Mouse (Mus musculus): ENCODE data around the gene Mmp23. TPM values are rescaled to one million over a fixed set of nuclear protein-coding genes. Genes with fewer than 3 reads are reported as not detected.

The Mmp23 gene
- polyA plus RNA-seq, 1 experiment from 2014 or later: 71.7 TPM

DNA sequence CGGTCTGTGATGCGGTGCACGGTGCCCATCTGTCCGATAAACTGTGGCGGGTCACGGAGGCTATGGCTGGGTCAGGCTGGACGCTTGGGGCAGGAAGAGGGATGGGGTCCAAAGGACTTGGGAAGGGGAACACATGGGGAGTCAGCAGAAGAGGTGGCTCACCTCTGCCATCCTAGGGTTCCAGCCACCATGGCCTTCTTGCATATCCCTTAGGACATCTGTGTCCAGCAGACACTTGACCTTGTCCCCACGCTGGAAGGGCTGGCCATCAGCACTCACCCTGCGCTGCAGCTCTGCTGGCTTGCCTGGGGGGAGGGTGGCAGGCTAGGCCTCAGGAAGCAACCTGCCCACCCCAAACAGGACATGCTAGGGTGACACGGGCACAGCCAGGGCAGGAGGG lies 5.8 kb upstream of the Mmp23 start:
- Histone ChIP-seq H3K36me3 (ENCODE audit: insufficient read depth, low read length) (peaks cover 4% of the 10 kb centered on the region; the same call in 1 of the 2 replicates), H3K9me3 (ENCODE audit: low read length) (no peaks in the 10 kb centered on the region), H3K9ac (replicated peaks; ENCODE audit: low read length) (no peak overlapping the region), H3K27ac (ENCODE audit: low read length) (no peak overlapping the region), H3K4me1 (ENCODE audit: insufficient read depth, low read length) (peaks cover 14% of the 10 kb centered on the region), H3K4me3 (ENCODE audit: low read length) (no peak overlapping the region), H3K27me3 (ENCODE audit: insufficient read depth, low read length) (peaks cover 1% of the 10 kb centered on the region; the same call in 1 of the 2 replicates), H3K4me2 (replicated peaks; ENCODE audit: low read depth, low read length) (no peak overlapping the region)
- ATAC-seq (ENCODE audit: low FRiP score, low TSS enrichment): no peak
- 95% methylated on average over 9 of the region's 10 CpGs for WGBS

DNA sequence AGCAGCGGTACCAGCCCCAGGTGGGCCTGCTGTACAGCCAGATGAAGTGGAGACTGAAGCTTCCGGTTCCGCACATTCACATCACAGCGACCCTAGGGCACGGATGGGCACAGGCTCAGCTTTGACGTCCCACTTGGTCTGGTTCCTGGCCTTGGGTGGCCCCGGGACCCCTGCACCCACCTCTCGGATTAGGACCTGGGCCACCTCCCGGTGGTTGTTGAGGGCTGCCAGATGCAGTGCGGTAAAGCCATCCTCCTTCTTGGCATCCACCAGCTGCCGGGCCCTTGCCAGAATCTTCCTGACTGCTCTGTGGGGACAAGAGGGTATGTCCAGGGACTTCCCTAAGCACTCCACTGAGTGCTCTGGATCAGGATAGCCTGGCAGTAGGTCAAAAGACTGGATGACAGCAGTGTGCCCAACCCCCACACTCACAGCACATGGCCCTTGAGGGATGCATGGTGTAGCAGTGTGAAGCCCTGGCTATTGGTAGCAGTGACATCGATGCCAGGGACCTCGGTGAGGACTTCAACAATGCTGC lies 3.1 kb upstream of the Mmp23 start:
- Histone ChIP-seq H3K27me3 (ENCODE audit: insufficient read depth, low read length) (peaks cover 15% of the 10 kb centered on the region), H3K4me1 (ENCODE audit: insufficient read depth, low read length) (peaks cover 39% of the 10 kb centered on the region), H3K4me2 (replicated peaks; ENCODE audit: low read depth, low read length) (no peak overlapping the region), H3K9me3 (ENCODE audit: low read length) (no peaks in the 10 kb centered on the region), H3K27ac (ENCODE audit: low read length) (no peak overlapping the region), H3K4me3 (ENCODE audit: low read length) (no peak overlapping the region), H3K36me3 (ENCODE audit: insufficient read depth, low read length) (peaks cover 7% of the 10 kb centered on the region; the same call in 1 of the 2 replicates), H3K9ac (replicated peaks; ENCODE audit: low read length) (no peak overlapping the region)
- 92% methylated on average over 13 of the region's 13 CpGs for WGBS
- ATAC-seq (ENCODE audit: low FRiP score, low TSS enrichment): no peak

- peak; percentile 57; the same call in 1 of the 2 replicates for ATAC-seq (ENCODE audit: low FRiP score, low TSS enrichment)
- H3K4me2 ChIP-seq (replicated peaks; ENCODE audit: low read depth, low read length): peak overlapping the region; percentile 71
- no peak overlapping the region for H3K27ac ChIP-seq (ENCODE audit: low read length)
- H3K9ac ChIP-seq (replicated peaks; ENCODE audit: low read length): peak overlapping the region; percentile 73
- peak overlapping the region; percentile 53 for H3K4me3 ChIP-seq (ENCODE audit: low read length)
- no peaks in the 10 kb centered on the region for H3K9me3 ChIP-seq (ENCODE audit: low read length)
- peaks cover 15% of the 10 kb centered on the region for H3K27me3 ChIP-seq (ENCODE audit: insufficient read depth, low read length)
- H3K36me3 ChIP-seq (ENCODE audit: insufficient read depth, low read length): peaks cover 22% of the 10 kb centered on the region
- H3K4me1 ChIP-seq (ENCODE audit: insufficient read depth, low read length): peaks cover 43% of the 10 kb centered on the region
- WGBS: 2% methylated on average over 52 of the region's 52 CpGs
Measured at GRCm38 (mm10) chr4:155654456-155655298, 1.5 kb upstream of the Mmp23 start.

- 0% methylated on average over 6 of the region's 6 CpGs for whole genome bisulfite sequencing
- H3K27me3 ChIP-seq (ENCODE audit: insufficient read depth, low read length): peaks cover 15% of the 10 kb centered on the region
Measured at GRCm38 (mm10) chr4:155654183-155654455, 935 bp upstream of the Mmp23 start.

DNA sequence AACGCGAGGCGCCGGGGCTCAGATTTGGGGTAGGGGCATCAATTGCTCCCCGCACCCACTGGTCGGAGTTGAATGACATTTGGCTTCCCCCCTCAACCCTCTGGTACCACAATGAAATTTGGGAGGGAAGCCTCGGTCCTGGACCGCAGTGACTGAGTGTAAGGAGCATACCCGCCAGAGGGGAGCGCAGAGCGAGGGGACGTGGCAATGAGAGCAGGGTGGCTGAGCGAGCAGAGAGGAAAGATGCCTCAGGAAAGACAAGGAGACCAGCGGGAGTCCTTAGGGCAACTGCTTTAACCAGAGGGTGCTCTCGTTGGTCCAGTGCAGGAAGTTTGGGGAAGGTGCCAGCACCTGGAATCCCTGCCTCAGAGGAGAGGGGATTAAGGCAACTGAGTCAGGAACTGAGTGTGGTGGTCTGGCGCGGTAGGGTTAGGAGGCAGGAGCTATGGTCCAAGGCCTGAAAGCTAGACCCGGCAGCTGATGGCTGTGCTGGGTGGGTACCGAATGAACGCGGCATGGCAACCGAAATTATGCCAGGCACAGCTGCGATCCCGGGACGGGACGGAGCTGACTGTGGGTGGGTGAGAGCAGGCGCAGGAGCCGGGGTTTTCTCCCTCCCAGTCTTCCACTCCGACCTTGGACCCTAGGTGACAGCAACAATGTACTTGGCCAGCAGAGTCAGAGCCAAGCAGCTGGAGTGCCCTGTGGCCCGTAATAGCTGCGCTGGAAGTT lies 433 bp upstream of the Mmp23 start:
- Histone ChIP-seq H3K4me1 (ENCODE audit: insufficient read depth, low read length) (peaks cover 43% of the 10 kb centered on the region), H3K9me3 (ENCODE audit: low read length) (no peaks in the 10 kb centered on the region), H3K4me2 (replicated peaks; ENCODE audit: low read depth, low read length) (peak overlapping the region; percentile 71), H3K36me3 (ENCODE audit: insufficient read depth, low read length) (peaks cover 28% of the 10 kb centered on the region), H3K9ac (replicated peaks; ENCODE audit: low read length) (peak overlapping the region; percentile 73), H3K27ac (ENCODE audit: low read length) (peak overlapping the region; percentile 86), H3K27me3 (ENCODE audit: insufficient read depth, low read length) (peaks cover 15% of the 10 kb centered on the region), H3K4me3 (ENCODE audit: low read length) (peak overlapping the region; percentile 53)
- peak; percentile 13 for ATAC-seq (ENCODE audit: low FRiP score, low TSS enrichment)
- 2% methylated on average over 31 of the region's 31 CpGs for WGBS

More at GRCm38 (mm10) chr4:155654183-155654455, 935 bp upstream of the Mmp23 start:
- no peak overlapping the region for H3K27ac ChIP-seq (ENCODE audit: low read length)
- H3K9me3 ChIP-seq (ENCODE audit: low read length): no peaks in the 10 kb centered on the region
- H3K4me1 ChIP-seq (ENCODE audit: insufficient read depth, low read length): peaks cover 43% of the 10 kb centered on the region
- H3K9ac ChIP-seq (replicated peaks; ENCODE audit: low read length): peak overlapping the region; percentile 73
- 0 out of 2 replicates have a peak, but pooled peaks have one; percentile 3 for ATAC-seq (ENCODE audit: low FRiP score, low TSS enrichment)
- H3K4me2 ChIP-seq (replicated peaks; ENCODE audit: low read depth, low read length): peak overlapping the region; percentile 71
- H3K36me3 ChIP-seq (ENCODE audit: insufficient read depth, low read length): peaks cover 25% of the 10 kb centered on the region
- H3K4me3 ChIP-seq (ENCODE audit: low read length): peak overlapping the region; percentile 53

- peaks cover 40% of the 10 kb centered on the region for H3K36me3 ChIP-seq (ENCODE audit: insufficient read depth, low read length)
- peak overlapping the region; percentile 73 for H3K9ac ChIP-seq (replicated peaks; ENCODE audit: low read length)
- H3K4me1 ChIP-seq (ENCODE audit: insufficient read depth, low read length): peaks cover 43% of the 10 kb centered on the region
- H3K27me3 ChIP-seq (ENCODE audit: insufficient read depth, low read length): peaks cover 15% of the 10 kb centered on the region
- ATAC-seq (ENCODE audit: low FRiP score, low TSS enrichment): no peak
- WGBS: 18% methylated on average over 36 of the region's 36 CpGs
- H3K4me3 ChIP-seq (ENCODE audit: low read length): peak overlapping the region; percentile 53
- peak overlapping the region; percentile 71 for H3K4me2 ChIP-seq (replicated peaks; ENCODE audit: low read depth, low read length)
- H3K27ac ChIP-seq (ENCODE audit: low read length): peak overlapping the region; percentile 86
- H3K9me3 ChIP-seq (ENCODE audit: low read length): no peaks in the 10 kb centered on the region
Measured at GRCm38 (mm10) chr4:155652283-155653085, 700 bp downstream of the Mmp23 start.

DNA sequence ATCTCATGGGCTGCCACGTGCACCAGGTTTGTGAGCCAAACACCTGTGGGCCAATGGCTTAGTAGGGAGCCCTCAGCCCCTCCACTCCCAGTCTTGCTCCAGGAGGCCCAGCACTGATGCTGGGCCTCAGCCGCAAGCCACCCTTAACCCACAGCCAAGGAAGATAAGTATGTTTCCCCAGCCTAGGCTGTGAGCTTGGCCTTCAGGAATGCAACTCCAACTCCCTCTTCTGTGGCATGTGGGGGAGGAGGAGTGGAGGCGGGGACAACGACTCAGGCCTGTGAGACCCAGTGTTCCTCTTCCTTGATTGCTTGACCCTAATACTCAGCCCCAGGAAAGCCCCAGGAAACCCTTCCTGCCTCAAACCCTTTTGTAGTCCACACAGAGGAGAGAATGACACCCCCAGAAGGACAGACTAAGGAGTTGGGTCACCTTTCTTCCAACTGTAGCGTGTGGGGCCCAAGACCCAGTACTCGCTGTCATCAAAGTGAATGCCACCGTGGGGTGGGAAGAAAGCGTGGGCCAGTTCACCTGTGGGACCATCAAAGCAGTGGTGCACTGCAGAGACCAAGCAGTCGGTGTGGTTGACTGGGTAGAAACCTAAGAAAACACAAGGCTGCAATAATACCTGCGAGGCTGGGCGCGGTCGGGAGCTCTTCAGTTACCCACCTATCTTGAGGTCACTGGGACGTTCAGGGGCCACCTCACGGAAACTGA lies 1.5 kb downstream of the Mmp23 start:
- Histone ChIP-seq H3K4me1 (ENCODE audit: insufficient read depth, low read length) (peaks cover 43% of the 10 kb centered on the region), H3K9ac (replicated peaks; ENCODE audit: low read length) (peak overlapping the region; percentile 1; the same call in 1 of the 2 replicates), H3K4me3 (ENCODE audit: low read length) (peak overlapping the region; percentile 53; the same call in 1 of the 2 replicates), H3K27me3 (ENCODE audit: insufficient read depth, low read length) (peaks cover 15% of the 10 kb centered on the region), H3K36me3 (ENCODE audit: insufficient read depth, low read length) (peaks cover 42% of the 10 kb centered on the region), H3K4me2 (replicated peaks; ENCODE audit: low read depth, low read length) (peak overlapping the region; percentile 71), H3K9me3 (ENCODE audit: low read length) (no peaks in the 10 kb centered on the region), H3K27ac (ENCODE audit: low read length) (peak overlapping the region; percentile 86)
- 43% methylated on average over 15 of the region's 15 CpGs for WGBS
- peak; percentile 55 for ATAC-seq (ENCODE audit: low FRiP score, low TSS enrichment)

GRCm38 (mm10) chr4:155649355-155649754 lies 3.8 kb downstream of the Mmp23 start:
- Histone ChIP-seq H3K27ac (ENCODE audit: low read length) (no peak overlapping the region), H3K27me3 (ENCODE audit: insufficient read depth, low read length) (peaks cover 15% of the 10 kb centered on the region), H3K4me1 (ENCODE audit: insufficient read depth, low read length) (peaks cover 32% of the 10 kb centered on the region), H3K36me3 (ENCODE audit: insufficient read depth, low read length) (peaks cover 45% of the 10 kb centered on the region), H3K4me3 (ENCODE audit: low read length) (no peak overlapping the region), H3K9ac (replicated peaks; ENCODE audit: low read length) (no peak overlapping the region), H3K4me2 (replicated peaks; ENCODE audit: low read depth, low read length) (no peak overlapping the region), H3K9me3 (ENCODE audit: low read length) (no peaks in the 10 kb centered on the region)
- ATAC-seq (ENCODE audit: low FRiP score, low TSS enrichment): no peak
- 91% methylated on average over 11 of the region's 11 CpGs for WGBS

- no peak overlapping the region for H3K4me2 ChIP-seq (replicated peaks; ENCODE audit: low read depth, low read length)
- WGBS: 96% methylated on average over 5 of the region's 5 CpGs
- no peaks in the 10 kb centered on the region for H3K27me3 ChIP-seq (ENCODE audit: insufficient read depth, low read length)
- no peaks in the 10 kb centered on the region for H3K4me1 ChIP-seq (ENCODE audit: insufficient read depth, low read length)
- no peaks in the 10 kb centered on the region for H3K9me3 ChIP-seq (ENCODE audit: low read length)
- no peak overlapping the region for H3K9ac ChIP-seq (replicated peaks; ENCODE audit: low read length)
- peaks cover 69% of the 10 kb centered on the region for H3K36me3 ChIP-seq (ENCODE audit: insufficient read depth, low read length)
- ATAC-seq (ENCODE audit: low FRiP score, low TSS enrichment): no peak
- H3K4me3 ChIP-seq (ENCODE audit: low read length): no peak overlapping the region
- no peak overlapping the region for H3K27ac ChIP-seq (ENCODE audit: low read length)
Measured at GRCm38 (mm10) chr4:155645721-155646120, 7.5 kb downstream of the Mmp23 start.
